In genomic region chr2:162484036-162484435, GRCm38 (mm10) we compare ENCODE assay signal across 17 mouse cellular contexts.
"Had no signal": no experiment of that assay in that cellular context is flagged by ENCODE, and none has a peak within 500 bp of the region (broad histone marks: within the 10 kb centered on the region; RNA-seq: fewer than 3 reads in every experiment).

No protein-coding gene starts in this region.

- H3K4me1 ChIP-seq: limb, embryonic 13.5 days; liver, embryonic 15.5 days; megakaryocyte, embryonic 14.5 days; midbrain, embryonic 12.5 days; neural tube, embryonic 12.5 days had no signal

- H3K36me3 ChIP-seq: limb, embryonic 13.5 days; liver, embryonic 15.5 days; midbrain, embryonic 12.5 days; neural tube, embryonic 12.5 days had no signal

- H3K27ac ChIP-seq: layer of hippocampus, adult 2 months; limb, embryonic 13.5 days; liver, embryonic 15.5 days; macrophage; midbrain, embryonic 12.5 days; neural tube, embryonic 12.5 days; stomach, postnatal 0 days had no signal

- H3K27me3 ChIP-seq: limb, embryonic 13.5 days; liver, embryonic 15.5 days; megakaryocyte, embryonic 14.5 days; midbrain, embryonic 12.5 days; neural tube, embryonic 12.5 days had no signal

- H3K9ac ChIP-seq: limb, embryonic 13.5 days; liver, embryonic 15.5 days; midbrain, embryonic 12.5 days; neural tube, embryonic 12.5 days had no signal

- H3K9me3 ChIP-seq: limb, embryonic 13.5 days; liver, embryonic 15.5 days; midbrain, embryonic 12.5 days; neural tube, embryonic 12.5 days had no signal

- DNase-seq: kidney, adult 8-10 months; kidney, postnatal 10 days; kidney, postnatal 4 days; lung, adult 2 months; lung, postnatal 10 days; thymus, adult 18-20 months; thymus, postnatal 14 days had no signal

- H3K4me3 ChIP-seq: layer of hippocampus, adult 2 months; limb, embryonic 13.5 days; liver, embryonic 15.5 days; megakaryocyte, embryonic 14.5 days; midbrain, embryonic 12.5 days; neural tube, embryonic 12.5 days had no signal

- ATAC-seq: intestine, postnatal 0 days had no signal

- H3K4me2 ChIP-seq: limb, embryonic 13.5 days; liver, embryonic 11.5 days; liver, embryonic 15.5 days; midbrain, embryonic 12.5 days; neural tube, embryonic 12.5 days had no signal
